Mouse (Mus musculus) lung, postnatal 25 days (tissue): ENCODE measurements at regions not wholly inside any gene's neighbourhood (a gene's known extent, or its start where the extent isn't known, plus 50 kb on each side); places are given as distances from the start of the nearest gene placed in this dataset.

Source experiments
- DNase-seq: peaks from one replicate; pipeline ENCODE4 v3.0.0; 2022; ENCODE audit warnings: low spot score

- DNase-seq, result peak; percentile 43
These were observed 57.0 kb downstream of the Rgs2 start for GRCm38 (mm10) chr1:143946933-143947332.

- peak; percentile 55 for DNase-seq
These were observed 62.5 kb downstream of the Rgs2 start for GRCm38 (mm10) chr1:143941465-143941864.

DNA sequence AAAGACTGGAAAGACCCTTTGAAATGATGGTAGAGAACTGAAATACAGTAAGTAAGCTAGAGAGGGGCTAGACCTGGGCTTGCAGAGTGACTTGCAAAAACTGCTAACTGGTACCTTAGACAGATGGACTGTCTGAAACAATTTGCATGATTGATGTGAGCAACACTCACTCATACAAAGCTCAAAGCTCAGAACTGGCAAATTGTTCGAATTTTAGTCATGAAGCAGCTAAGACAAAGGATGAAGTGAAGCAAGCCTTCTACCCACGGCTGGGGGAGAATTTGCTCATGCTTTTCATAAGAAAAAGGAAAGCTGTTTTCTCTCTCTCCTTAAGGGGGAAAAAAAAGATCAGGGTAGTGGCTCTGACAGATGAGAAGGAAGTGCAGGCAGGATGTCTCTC is 64.5 kb downstream of the Rgs2 start:
- DNase-seq, result no peak

GRCm38 (mm10) chr1:143938569-143938968 is 65.4 kb downstream of the Rgs2 start:
- no peak for DNase-seq

- no peak for DNase-seq
These were observed 73.2 kb downstream of the Rgs2 start for GRCm38 (mm10) chr1:143930798-143931197.

DNA sequence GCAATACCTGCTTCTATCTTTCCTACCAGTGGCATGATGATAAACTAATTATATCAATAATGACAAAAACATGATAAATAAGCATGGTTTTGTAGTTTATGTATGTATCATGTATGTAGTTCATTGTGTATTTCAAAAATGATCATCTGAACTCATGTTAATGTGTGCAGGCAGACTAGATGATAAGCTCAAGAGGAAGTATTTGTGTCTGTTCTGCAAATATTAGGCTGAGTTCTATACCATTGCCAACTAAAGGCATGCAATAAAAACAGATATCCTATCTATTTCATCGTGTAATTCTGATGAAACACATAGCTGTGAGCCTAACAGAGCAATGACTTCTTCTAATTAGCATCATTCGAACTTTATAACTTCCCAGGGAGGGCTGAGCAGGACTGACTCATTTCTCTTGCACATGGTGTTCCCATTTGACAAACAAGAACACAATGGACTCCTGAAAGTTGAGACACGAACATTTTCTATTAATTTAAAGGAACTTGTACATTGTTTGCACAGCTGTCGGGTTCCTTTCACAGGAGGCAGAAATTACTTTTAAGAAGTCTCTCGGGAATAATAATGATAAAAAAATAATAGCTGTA is 74.3 kb downstream of the Rgs2 start:
- DNase-seq, result no peak

- DNase-seq, result no peak
These were observed 81.5 kb downstream of the Rgs2 start for GRCm38 (mm10) chr1:143922499-143922898.

DNA sequence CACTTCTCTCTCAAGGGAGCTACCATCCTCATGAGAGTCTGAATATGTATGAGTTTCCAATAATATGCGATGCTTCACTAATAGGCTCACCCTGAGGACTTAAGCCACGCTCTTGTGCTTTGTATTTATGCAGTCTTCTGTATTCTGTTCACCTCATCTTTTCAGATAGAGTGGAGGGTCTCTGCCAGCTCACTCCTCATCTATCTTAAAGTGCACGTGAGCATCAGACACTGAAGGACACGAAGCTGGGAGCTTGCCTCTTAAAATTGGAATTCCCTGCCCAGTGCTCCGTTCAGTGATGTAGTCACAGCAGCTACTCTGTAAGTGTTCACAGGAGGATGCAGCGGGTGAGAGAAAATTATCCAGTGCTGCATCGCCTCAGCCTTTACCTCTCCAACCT is 83.7 kb downstream of the Rgs2 start:
- DNase-seq, result no peak

DNA sequence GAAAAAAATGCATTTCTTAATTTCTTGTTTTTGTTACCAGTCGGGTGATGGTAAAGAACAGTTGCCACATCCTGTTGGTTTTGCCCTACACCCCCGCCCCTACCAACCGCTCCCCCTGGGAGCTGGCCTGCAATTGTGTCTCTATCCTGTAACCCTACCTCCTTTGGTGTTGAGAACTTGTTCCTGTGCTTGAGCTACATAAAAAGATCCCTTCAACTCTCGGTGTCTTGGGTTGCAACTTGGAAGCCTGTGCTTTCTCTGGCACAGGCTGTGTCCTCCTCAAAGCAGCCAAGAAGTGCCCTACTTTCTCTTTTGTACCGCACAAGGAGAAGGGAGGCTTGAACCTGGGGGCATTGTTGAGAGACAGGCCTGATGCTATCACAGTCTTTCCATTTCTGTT is 85.0 kb downstream of the Rgs2 start:
- DNase-seq, result no peak

DNA sequence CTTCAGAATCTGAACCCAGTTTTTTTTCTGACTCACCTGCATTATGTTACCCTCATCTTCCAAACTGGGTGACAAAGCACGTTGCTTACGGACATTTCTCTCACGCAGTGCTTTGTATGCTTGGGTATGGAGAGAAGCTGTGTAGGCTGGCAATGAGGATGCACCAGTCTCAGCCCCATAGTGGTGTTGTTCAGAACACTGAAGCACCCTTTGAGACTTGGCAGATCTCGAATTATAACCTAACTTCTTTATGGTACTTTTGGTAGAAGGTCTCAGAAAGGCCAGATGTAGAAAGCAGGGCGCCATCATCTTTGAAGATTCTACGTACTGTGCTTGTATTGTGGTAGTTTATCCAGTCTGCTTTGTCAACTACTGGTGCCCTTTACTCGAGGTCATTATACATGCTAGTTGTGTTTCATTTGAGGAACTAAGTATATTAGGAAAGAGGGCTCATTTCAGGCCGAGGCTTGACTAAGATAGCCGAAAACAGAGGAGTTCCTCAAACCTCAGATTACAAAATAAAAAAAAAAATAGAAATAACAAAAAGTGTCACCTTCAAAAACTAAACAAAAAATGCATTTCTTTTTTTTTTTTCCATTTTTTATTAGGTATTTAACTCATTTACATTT is 85.7 kb downstream of the Rgs2 start:
- peak; percentile 35 for DNase-seq

DNA sequence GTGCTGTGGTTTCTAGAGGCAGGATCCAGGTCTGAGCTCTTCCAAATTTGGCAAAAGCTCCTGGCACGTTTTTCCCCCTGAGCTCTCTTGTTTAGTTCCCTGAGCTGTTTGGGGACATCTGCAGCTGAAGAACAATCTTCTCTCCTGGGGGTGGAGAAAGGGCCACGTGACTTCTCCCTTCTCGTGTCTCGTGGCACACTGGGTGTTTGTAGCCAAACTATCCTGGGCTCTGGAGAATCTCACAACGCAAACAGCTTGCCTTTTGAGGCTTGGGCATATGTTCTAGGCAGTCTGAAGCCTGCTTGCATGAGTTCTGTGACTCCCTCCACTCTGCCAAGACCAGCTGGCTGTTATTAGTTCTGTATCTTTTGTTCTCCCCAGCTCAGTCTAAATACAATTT is 86.3 kb downstream of the Rgs2 start:
- peak; percentile 52 for DNase-seq

GRCm38 (mm10) chr1:143916587-143916986 is 87.4 kb downstream of the Rgs2 start:
- peak; percentile 58 for DNase-seq

GRCm38 (mm10) chr1:143912586-143912985 is 91.4 kb downstream of the Rgs2 start:
- no peak for DNase-seq

DNA sequence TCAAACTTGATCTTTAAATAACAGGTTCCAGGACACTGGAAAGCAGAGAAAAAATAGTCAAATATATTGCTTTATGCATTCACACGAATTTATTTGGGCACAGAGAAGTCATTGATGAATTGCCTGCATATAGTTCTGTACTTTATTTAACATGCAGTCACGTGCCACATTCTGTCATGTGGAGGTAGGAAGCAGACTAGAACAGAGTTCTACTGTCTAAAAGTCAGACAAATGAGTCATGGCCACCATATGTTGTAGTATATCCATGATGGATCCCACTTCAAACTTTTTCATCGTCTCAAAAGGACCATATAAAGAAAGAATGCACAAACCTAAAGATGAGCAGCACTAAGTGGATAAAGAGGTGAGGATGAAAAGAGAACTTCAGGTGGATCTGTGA is 92.7 kb downstream of the Rgs2 start:
- DNase-seq, result no peak

DNA sequence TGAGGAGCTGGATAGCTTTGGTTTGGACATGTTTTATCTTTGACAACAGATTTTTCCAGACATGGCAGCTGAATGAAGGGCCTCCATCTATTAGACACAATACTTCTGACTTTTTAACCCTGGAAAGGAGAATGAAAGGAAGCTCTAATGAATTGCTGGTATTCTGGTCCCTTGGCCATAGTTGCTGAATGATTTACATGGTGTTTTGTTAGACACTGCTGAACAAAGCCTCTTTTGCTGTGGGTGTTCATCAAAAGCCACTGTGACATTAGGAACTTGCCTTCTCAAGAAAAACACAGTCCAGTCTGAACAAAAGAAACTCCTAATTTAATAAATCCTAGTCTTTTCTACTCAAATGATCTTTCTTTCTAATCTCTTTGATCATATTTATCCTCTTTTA is 93.4 kb downstream of the Rgs2 start:
- no peak for DNase-seq

- DNase-seq, result no peak
These were observed 96.6 kb downstream of the Rgs2 start for GRCm38 (mm10) chr1:143907312-143907711.

GRCm38 (mm10) chr1:143906881-143907280 is 97.1 kb downstream of the Rgs2 start:
- no peak for DNase-seq

DNA sequence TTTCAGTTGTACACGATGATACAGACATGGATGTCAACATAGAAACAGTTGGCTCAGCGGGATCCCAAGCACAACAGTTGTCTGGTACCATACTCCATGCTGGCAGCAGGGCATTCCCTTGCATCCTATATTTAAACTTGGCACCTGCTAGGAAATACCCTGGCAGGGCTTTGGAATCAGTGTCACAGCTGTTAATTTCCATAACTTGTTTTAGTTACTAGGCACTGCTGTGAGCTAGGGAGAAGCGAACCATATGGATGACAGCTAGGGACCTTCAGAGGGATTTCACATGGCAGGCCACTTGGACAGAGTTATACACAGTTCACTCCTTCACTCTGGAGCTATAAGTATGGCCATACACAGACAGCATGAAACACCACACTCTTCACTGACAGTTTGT is 100.0 kb downstream of the Rgs2 start:
- no peak for DNase-seq

GRCm38 (mm10) chr1:143903234-143903633 is 100.7 kb downstream of the Rgs2 start:
- DNase-seq, result no peak

GRCm38 (mm10) chr1:143901127-143901920 is 102.6 kb downstream of the Rgs2 start:
- DNase-seq, result no peak

- no peak for DNase-seq
These were observed 111.4 kb downstream of the Uchl5 start for GRCm38 (mm10) chr1:143888510-143888909.

DNA sequence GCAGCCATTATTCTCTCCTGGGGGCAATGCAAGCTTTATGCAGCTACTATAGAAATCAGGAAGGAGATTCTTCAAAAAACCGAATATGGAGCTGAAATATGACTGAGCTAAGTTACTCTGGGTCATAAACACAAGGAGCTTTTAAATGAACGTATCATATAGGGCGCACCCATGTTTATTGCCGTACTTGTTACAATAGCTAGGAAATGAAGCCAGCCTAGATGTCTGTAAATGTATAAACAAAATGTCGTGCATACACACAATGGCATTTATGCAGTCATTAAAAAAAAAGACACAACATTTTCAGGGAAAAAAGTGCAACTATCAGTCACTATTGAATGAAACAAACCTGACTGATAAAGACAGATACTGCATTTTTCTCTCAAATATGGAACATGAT is 111.0 kb downstream of the Uchl5 start:
- DNase-seq, result no peak

- peak; percentile 43 for DNase-seq
These were observed 108.9 kb downstream of the Uchl5 start for GRCm38 (mm10) chr1:143886014-143886413.
